Mouse (Mus musculus) forebrain, embryonic 16.5 days (tissue): ENCODE results near the gene Cox4i1. TPM values are rescaled to one million over a fixed set of nuclear protein-coding genes. Genes with fewer than 3 reads are reported as not detected.

Experiments used
- ATAC-seq: fragments of 200-750 bp; cut with Nextera tagmentation; 2 replicates; pipeline ENCODE4 v1.8.0; 2017; ENCODE audit warnings: mild to moderate bottlenecking, moderate library complexity
- H3K27ac ChIP-seq: fragments of 300-500 bp; sonication (generic); 2 replicates; pipeline ENCODE4 v1.5.1; 2014; ENCODE audit warnings: low read length, control low read depth
- H3K27me3 ChIP-seq: fragments of 300-500 bp; sonication (generic); replicated peaks from 2 replicates; pipeline ENCODE4 v1.6.1; 2014; ENCODE audit warnings: low read length; ENCODE audit not compliant: control insufficient read depth, insufficient read depth
- H3K36me3 ChIP-seq: fragments of 300-500 bp; sonication (generic); 2 replicates; pipeline ENCODE4 v1.6.1; 2014; ENCODE audit not compliant: control insufficient read depth, insufficient read depth
- H3K4me1 ChIP-seq: fragments of 300-500 bp; sonication (generic); replicated peaks from 2 replicates; pipeline ENCODE4 v1.6.1; 2014; ENCODE audit warnings: low read length; ENCODE audit not compliant: control insufficient read depth, insufficient read depth
- H3K4me2 ChIP-seq: fragments of 300-500 bp; sonication (generic); 2 replicates; pipeline ENCODE4 v1.6.1; 2014; ENCODE audit warnings: mild to moderate bottlenecking, low read length, control low read depth
- H3K4me3 ChIP-seq: fragments of 300-500 bp; sonication (generic); replicated peaks from 2 replicates; pipeline ENCODE4 v1.5.1; 2014; ENCODE audit warnings: mild to moderate bottlenecking, low read length, control low read depth
- H3K9ac ChIP-seq: fragments of 300-500 bp; sonication (generic); replicated peaks from 2 replicates; pipeline ENCODE4 v1.6.1; 2014; ENCODE audit warnings: low read depth, low read length, control low read depth
- H3K9me3 ChIP-seq: fragments of 300-500 bp; sonication (generic); 2 replicates; pipeline ENCODE4 v1.6.1; 2016; ENCODE audit warnings: low read length; ENCODE audit not compliant: control insufficient read depth
- WGBS: fragments of 180-500 bp; shearing (Covaris S2); extraction: QIAGEN DNeasy Blood & Tissue Kit; methylation state at CpG from one replicate; pipeline ENCODE4 v1.1.7; 2014; 5-methylcytosine and 5-hydroxymethylcytosine counted together
- polyA plus RNA-seq: library from polyadenylated mRNA; unstranded; fragments of >200 nt; fragmentation: Nextera tagmentation; extraction: Ambion mirVana; gene quantifications from 2 replicates; pipeline ENCODE4 v1.2.1, GENCODE M21; 2015

Cox4i1 gene
- polyA plus RNA-seq, 1 experiment from 2014 or later, result 953 TPM

DNA sequence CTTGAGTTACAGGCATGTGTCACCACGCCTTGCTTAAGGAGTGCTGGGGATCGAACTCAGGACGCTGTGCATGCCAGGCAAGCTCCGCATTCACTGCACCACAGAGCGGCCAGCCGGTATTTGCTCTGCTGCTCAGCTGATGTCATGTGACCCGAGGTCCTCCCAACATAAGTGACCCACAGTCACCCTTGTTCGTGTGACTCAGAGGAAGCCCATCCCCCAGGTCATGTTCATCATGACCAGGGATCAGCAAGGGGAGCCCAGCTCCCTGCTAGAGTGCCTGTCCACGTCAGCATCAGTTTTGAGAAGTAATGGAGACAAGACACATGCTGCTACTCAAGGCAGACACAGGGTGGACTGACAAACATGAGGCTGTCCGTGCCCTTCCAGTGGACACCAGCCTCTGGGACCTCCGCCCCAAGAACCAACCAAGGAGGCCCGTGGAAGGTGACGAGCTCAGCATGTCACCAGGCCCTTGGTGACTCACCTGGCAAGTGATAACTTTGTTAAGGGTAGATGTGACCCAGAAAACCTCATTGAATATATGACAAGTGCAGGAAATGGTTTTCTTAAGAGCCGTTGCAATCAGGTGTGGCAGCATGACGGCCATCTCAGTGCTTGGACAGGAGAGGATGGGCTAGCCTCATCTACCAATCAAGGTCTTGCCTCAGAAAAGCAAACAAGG lies 48.1 kb downstream of the Cox4i1 start:
- Histone ChIP-seq H3K9ac (no peak overlapping the region), H3K4me2 (no peak overlapping the region), H3K36me3 (no peaks in the 10 kb centered on the region), H3K4me3 (no peak overlapping the region), H3K9me3 (no peaks in the 10 kb centered on the region), H3K27ac (no peak overlapping the region), H3K4me1 (no peaks in the 10 kb centered on the region), H3K27me3 (no peaks in the 10 kb centered on the region)
- ATAC-seq, result no peak
- WGBS, result 79% methylated on average over 15 of the region's 15 CpGs

DNA sequence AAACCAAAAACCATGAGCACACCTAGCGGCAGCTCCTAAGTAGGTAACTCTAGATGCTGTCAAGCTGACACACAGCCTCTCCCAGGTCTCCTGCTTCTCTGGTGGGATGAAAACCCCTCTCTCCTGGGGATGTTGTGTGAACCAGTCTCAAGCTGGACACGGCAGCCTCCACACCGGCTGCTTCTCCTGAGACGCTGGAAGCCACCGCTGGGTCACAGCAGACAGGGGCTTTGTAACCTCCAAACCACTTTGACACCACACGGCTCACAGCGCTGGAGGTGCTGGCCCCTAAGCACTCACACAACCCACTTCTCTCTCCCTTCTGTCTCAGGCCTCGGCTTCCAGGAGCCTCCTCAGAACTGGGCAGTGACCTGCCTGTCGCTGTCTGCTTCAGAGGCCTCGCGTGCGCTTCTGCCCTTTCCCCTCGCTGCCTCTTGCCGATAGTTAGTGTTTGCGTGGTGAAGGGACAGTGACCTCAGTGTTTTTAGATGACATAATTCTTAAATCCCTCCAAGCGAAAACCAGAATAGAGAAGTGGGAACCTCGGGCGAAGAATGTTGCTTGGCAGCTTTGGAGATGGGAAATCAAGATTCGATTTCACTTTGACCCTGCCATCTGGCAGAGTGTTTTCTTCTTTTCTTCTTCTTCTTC lies 51.7 kb downstream of the Cox4i1 start:
- Histone ChIP-seq H3K4me3 (no peak overlapping the region), H3K27me3 (no peaks in the 10 kb centered on the region), H3K4me1 (no peaks in the 10 kb centered on the region), H3K4me2 (no peak overlapping the region), H3K27ac (no peak overlapping the region), H3K36me3 (no peaks in the 10 kb centered on the region), H3K9me3 (no peaks in the 10 kb centered on the region), H3K9ac (no peak overlapping the region)
- 72% methylated on average over 19 of the region's 19 CpGs for WGBS
- ATAC-seq, result no peak

DNA sequence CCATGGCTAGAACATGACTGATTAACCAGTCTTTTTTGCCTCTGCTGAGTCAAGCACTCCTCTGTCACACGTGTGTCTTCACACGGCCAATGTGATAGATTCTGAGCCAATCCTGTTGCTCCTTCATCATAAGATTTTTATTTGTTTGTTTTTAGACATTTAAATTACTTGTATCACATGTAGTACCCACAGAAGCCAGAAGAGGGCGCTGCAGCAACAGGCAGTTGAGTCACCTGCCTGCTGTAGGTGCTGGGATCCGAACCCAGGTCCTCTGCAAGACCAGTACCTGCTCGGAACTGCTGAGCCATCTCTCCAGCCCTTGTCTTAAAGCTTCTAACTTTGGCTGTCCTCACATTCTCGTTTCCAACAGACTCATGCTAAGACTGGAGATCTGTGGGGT lies 55.0 kb downstream of the Cox4i1 start:
- Histone ChIP-seq H3K4me3 (no peak overlapping the region), H3K27me3 (no peaks in the 10 kb centered on the region), H3K9ac (no peak overlapping the region), H3K27ac (no peak overlapping the region), H3K36me3 (no peaks in the 10 kb centered on the region), H3K4me2 (no peak overlapping the region), H3K9me3 (no peaks in the 10 kb centered on the region), H3K4me1 (no peaks in the 10 kb centered on the region)
- 72% methylated on average over 6 of the region's 6 CpGs for WGBS
- ATAC-seq, result no peak

Other genes with a start within 250 kb of the Cox4i1 start
- 23.1 and 24.3 TPM in 2 replicates for gene Gins2, start 78.9 kb upstream of the Cox4i1 start, polyA plus RNA-seq
- 8.4 and 11.0 TPM in 2 replicates for gene 1190005I06Rik, start 20.6 kb upstream of the Cox4i1 start, polyA plus RNA-seq
- 5.5 and 9.6 TPM in 2 replicates for gene Gm27021, start 143 bp upstream of the Cox4i1 start, polyA plus RNA-seq
- 145 and 148 TPM in 2 replicates for gene Emc8, start 351 bp downstream of the Cox4i1 start, polyA plus RNA-seq
- 3.6 and 4.2 TPM in 2 replicates for gene Irf8, start 68.1 kb downstream of the Cox4i1 start, polyA plus RNA-seq